Mouse (Mus musculus) retina, postnatal 1 day (tissue): Measurements from ENCODE around the gene Galnt9.

Experiments used
- DNase-seq: peaks from one replicate; pipeline ENCODE4 v3.0.0-alpha.2; 2012

Galnt9 gene

DNA sequence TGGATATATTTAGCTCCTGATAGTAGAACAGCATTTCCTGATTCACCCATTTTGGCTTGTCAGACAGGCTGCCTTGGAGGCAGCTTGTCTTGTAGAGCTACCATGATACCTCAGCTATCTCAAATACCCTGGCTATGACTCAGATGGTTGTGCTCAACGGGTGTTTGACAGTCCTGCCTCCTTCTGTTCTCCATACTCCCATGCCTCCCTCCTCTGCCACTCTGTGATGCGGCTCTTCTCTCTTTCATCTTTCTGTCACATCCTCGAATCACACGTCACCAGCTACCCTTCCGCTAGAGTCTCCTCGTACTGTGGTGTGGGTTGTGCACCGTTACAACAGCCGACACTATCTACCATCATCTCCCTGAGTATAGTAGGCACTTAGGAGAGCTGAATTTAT lies 50.3 kb downstream of the Galnt9 start:
- no peak for DNase-seq

DNA sequence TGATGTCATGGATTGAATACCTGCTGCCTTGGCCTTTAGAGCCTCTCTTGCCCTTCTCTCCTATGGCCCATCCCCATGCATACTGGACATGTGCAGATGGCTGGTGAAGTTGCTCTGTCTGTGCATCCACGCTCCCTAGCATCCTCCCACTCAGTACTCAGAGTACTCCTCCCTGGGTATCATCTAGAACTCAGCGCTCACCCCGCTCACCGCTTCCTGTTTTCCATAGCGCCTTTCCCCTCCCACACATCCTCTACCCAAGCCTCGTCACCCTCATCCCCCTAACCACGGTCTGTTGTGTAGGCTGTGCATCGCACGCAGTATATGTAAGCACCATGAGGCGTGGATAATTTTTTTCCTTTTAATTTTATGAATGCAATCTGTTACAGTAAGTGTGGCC lies 51.2 kb downstream of the Galnt9 start:
- no peak for DNase-seq

DNA sequence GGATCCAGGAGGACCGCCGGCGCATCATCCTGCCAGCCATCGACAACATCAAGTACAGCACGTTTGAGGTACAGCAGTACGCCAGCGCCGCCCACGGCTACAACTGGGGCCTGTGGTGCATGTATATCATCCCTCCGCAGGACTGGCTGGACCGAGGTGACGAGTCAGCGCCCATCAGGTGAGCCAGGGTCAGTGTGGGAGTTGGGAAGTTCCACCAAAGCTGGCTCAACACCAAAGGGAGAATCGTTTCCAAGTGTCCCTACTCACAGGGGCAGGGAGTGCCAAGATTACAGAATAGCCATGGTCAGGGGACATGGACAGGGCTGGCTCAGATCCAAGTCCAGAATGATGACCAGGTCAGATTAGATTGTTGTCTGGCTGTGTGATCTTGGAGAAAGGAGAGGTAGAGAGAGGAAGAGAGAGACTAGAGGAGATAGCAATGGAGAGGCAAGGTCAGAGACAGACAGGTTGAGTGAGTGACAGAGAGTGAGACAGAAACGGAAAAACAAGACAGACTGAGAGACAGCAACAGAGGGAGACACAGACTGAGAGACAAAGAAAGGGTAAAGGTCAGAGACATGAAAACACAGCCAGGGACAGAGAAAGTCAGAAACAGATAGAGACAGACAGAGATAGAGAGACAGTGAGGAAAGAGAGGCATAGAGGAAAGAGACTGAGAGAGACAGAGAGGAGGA lies 52.1 kb downstream of the Galnt9 start:
- DNase-seq, result no peak

DNA sequence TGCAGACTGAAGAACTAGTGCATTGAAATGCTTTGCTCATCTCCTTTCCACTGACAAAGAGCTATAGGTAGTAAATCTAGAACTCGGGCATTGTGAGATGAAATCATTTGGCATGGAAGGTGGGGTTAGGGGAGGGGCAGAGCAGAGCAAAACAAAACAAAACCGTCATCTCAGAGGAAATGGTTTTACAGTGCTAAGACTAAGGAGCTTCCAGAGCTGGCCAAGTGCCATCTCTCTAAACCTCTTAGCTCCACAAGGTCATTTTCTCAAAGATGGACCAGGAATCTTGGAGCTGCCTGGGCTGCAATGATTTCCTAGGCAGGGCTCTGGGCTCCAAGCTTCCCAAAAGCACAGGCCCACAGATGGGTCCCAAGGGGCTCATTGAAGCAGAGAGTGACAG lies 53.3 kb downstream of the Galnt9 start:
- peak; percentile 53 for DNase-seq

DNA sequence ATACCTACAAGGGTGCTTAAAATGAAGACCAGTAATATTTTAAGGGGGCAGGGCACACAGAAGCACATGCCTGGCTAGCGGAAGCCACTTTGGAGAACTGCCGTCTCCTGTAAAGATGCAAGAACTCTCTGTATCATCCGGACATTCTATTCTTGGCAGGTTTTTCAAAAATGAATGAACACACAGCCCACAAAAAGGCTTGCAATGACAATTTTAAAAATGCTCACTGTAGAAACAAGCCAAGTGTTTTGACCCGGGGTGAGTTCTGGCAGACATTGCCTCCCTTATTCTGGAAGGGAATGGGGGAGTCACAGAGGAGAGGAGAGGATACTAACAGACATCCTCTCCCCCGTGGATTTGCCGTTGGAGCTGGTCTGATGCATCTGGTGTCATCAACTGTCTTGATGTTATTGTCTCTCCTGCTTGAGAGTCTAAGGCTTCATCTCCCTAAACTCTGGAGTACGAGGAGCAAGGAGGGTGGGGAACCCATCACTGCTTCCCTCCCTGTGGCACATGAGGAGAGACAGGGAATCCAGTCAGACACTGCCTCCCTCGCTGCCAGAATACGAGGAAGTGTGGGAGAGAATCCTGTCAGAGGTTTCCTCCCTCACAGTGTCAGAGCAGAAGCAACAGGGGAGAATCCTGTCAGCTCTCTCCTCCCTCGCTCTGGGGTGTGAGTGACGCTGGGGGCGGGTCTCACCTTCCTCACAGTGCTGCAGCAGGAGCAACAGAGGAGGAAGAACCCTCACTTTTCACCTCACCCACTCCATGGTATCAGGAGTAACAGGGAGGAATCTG lies 54.3 kb downstream of the Galnt9 start:
- DNase-seq, result no peak

DNA sequence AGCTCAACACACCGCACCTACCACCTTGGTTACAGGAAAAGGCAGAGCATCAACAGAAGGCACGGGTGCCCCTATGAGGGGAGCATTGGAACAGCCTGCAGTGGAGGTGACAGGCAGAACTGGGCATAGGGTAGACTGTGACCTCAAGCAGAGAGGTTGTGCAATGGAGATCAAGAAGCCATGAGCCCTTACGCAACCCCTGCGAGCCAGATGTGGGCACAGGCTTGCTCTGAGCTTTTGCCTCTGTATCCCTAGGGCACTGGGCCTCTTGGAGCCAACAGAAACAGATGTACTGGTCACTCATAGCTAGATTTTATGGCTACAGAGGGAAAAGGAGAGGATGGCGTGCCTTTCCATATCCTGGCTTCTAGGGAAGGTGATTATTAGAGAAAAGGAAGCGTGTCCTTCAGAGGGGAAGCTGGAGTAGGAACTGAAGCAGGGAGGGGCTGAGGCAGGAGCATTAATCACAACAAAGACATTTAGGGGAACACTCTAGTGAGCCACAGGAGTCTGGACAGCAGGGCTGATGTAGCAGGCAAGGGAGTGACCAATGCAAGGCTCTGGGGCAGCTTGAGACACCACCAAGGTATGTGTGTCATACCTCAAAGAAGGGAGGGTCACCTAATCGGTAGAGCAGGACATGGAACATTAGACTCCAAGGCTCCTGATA lies 59.0 kb downstream of the Galnt9 start:
- DNase-seq, result no peak

DNA sequence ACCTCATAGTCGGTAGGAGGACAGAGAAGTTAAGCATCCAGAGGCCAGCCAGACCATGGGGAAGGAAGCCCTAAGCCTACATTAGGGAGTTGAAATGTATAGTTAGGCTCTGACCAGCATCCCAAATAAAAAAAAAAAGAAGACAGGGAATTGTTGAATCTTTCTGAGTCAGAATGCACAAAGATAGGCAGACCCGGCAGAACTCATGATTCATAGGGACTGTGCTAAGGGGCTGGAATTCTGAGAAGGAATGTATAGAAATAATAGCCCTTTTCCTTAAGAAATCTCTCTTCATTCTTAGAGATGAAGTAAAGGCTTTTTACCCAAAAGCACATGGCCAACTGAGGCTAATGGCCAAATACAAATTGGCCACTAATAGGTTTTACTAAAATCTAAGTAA lies 60.2 kb downstream of the Galnt9 start:
- DNase-seq, result no peak

DNA sequence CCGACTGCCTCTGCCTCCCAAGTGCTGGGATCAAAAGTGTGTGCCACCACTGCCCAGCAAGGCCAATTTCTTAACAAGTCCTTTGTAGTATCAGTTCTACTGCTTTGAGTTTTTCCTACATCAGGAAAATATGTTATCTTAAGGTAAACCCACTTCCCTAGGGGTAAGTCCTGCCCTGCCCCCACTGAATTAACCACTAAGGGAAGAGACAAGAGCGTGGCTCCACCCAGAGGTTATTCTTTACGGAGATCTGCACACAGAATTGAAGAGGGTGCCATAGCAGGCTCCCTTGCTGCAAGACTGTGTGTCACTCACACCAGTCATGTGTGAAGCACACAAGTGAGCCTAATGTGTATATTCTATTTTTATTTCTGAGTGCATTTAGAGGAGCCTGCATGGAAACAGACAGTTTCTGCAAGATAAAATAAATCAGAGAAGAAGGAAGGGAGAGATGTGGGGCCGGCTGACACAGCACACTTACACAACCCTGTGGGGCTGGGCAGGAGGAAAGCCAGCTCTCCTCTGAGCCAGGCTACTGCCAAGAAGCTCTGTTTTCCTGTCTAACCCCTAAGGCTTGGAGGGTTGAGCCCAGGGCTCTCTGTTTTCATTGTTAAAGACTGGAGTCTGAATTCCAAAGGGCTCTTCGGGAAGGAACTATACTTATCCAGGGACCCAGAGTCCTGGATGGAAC lies 61.5 kb downstream of the Galnt9 start:
- no peak for DNase-seq

DNA sequence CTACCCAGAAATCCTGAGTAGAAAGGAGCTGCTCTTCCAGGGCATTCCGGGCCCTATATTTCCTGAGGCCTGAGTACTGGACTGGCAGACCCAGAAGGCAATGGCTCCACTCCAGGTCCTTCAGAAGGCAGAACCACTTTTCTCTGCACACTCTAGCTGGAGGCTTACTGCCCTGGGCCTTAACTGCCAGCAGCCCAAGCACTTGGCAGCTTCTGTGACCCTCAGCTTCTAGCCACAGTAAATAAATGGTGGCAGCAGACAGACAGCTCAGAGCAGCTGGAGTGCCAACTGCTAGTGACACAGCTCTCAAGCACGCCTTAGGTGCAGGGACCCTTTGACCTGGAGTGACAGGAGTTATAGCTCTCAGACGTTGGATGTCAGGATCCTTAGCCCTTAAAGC lies 63.6 kb downstream of the Galnt9 start:
- DNase-seq, result no peak

DNA sequence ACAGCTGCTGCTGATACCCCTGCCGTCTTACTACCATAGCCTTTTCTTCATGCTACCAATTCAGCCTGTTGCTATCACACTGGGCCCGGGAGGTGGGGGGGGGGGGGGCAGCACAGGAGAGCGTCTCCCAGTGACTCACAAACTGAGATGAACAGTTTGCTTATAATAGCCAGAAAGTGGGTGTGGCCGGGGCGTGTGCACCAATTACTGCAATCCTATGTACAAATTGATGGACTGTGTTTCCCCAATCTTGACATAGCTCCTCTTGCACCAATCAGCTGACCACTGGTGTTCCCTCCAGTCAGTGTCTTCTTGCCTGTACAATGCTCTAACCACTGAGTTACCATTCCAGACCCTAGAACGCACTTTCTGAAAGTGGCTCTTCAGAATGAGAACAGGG lies 64.2 kb downstream of the Galnt9 start:
- peak; percentile 69 for DNase-seq

DNA sequence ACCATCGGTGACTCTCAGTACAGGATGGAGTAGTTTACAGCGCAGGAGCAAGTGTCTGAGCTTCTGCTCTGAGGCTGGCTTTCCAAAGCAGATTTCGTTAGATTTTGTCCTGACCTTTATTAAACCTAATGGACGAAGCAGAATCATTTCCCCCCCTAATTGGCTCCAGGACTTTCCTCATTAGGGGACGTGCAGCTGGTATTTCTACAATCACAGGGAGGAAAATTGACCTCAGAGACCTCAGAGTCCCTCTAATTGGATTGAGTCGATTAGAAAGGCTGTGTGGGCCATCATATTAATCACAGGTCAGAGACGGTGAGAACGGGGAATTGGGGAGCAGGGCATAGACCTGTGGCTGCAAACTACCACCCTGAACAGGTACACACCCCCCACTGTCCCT lies 64.8 kb downstream of the Galnt9 start:
- peak; percentile 92 for DNase-seq

DNA sequence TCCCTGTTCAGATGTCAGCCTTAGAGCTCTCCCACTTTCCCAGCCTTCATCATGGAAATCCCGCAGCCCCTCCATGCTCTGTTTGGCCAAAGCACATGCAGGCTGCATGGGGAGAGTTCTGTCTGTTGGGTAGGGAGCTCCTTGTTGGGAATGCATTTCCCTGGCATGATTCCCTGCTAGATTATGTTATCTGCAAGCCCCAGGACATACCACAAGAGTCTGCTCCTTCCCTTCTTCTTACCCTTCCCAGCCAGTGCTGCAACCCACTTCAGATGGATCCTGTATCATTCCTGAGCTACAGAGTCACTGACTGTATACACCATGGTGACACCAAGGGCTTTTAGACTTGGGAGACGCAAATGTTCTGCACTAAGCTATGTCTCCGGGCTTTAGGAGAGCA lies 65.3 kb downstream of the Galnt9 start:
- DNase-seq, result no peak

DNA sequence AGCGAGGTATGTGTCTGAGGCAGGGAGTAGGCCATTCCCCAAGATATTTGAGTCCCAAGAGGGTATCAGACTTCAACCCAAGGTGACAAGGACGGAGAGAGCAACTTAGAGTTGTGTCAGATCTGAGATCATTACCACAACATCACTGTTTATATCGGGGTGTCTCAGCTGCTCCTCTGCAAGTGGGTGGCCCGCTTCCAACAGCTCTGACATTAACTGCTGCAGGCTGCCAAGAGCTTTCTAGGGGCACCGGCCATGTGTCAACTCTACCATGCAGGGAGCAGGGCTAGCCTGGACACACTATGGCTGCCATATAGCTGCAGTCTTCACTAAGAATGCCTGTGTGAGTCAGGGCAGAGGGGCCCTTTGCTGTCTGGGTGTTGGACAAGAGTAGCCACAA lies 65.7 kb downstream of the Galnt9 start:
- no peak for DNase-seq

DNA sequence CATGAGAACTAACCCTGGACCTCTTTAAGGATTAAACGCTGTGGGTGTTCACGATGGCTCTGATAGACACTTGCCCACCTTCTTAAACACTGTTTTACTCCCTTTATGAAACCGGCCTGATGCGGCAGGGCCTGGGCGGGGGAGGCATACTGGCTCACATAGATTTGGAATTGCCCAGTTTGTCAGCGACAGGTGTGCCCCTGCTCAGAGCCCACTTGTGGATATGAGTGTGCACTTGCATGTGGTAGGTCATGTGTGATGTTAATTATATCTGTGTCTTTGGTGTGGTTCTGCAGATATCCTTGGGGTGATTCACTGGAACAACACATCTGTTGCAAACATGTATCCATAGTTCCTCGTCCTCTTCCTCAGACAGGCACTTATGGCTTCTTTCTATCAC lies 66.3 kb downstream of the Galnt9 start:
- no peak for DNase-seq

DNA sequence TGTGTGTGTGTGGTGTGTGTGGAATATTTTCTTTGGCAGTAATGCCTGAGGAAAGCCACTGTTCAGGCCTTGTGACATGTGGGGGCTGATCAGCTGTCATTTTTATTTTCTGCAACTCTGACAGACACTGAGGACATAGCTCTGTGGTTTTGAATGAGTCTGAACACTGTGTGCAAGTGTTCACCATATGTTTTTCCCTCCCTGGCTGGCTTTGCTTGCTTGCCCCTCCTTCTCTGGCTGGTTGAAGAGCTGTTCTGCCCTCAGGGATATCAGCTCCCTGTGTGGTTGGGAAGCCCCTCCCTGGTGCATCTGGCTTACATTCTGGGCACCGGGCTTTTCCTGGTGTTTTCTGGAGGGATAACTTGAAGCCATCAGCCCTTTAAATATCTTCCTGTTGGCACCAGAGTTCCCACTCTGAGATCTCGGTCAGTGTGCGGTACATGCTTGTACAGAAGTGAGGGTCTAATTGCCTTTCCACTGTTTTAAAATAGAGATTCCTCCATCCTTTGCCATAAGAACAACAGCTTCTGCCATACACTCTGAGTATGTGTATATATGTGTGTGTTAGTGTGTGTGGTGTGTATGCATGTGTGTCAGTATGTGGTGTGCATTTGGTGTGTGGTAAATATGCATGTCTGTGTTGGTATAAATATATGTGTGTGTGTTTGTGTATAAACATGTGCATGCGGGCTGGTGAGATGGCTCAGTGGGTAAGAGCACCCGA lies 67.4 kb downstream of the Galnt9 start:
- peak; percentile 64 for DNase-seq

DNA sequence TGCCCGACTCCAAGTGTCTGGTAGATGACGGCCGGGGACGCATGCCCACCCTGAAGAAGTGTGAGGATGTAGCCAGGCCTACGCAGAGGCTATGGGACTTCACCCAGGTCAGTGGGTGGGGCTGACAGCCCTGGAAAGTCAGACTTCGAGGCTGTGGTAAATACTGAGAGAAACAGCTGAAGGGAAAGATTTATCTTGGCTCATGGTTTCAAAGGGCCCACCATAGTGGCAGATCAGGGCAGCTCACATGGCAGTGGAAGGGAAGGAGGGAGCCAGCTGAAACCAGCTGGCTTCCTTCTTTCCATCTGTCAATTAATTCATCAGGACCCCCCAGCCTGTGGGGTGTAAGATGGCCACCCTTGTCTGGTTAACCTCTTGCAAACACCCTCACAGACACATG lies 75.1 kb downstream of the Galnt9 start:
- DNase-seq, result no peak

DNA sequence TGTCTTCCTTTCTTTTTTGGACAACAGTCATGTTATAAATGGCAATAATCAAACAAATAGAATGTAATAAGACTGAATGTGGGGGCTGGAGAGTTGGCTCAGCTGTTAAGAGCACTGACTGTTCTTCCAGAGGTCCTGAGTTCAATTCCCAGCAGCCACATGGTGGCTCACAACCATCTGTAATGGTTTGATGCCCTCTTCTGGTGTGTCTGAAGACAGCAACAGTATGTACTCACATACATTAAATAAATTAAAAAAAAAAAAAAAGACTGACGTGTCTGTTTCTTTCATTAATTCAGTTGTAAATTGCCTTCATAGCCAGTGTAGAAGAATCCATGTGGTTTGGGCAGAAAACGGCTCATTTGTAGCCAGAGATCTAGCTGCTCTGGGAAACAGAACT lies 80.2 kb downstream of the Galnt9 start:
- no peak for DNase-seq

DNA sequence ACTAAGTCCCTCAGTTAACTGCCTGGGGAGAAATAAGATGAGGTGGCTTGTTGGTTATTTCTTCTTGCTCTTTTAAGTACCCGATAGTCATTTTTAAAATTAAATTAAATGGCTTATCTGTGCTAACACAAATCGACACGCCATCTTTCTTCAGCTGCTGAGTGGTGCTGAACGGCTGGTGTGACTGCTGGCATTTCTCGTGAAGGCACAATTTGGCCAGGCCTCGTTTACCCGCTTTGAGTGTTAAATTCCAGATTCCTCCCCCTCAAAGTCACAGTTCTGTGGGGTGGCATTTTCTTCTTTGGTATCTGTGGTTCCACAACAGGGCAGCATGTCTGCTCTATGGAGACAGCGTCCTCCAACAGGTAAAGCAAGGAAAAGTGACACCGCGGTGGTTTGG lies 83.2 kb downstream of the Galnt9 start:
- no peak for DNase-seq

DNA sequence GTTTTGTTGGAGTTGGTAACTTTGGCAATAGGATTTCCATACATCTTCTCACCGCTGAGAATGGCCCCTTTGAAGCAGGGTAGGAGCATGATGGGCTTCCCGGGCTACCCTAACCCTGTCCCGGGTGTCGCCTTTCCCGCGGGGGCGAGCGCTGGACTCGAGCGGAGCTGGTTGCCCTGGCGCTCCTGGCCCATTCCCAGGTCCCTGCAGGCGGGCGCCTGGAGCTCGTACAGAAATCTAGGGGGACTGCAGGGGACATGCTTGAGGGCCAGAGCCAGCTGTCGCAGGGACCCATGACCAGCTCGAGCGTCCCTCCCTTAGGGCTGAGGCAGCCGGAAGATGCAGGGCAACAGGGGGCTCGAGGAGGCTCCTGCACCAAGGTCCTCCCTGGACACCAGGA lies 84.0 kb downstream of the Galnt9 start:
- DNase-seq, result peak; percentile 12

DNA sequence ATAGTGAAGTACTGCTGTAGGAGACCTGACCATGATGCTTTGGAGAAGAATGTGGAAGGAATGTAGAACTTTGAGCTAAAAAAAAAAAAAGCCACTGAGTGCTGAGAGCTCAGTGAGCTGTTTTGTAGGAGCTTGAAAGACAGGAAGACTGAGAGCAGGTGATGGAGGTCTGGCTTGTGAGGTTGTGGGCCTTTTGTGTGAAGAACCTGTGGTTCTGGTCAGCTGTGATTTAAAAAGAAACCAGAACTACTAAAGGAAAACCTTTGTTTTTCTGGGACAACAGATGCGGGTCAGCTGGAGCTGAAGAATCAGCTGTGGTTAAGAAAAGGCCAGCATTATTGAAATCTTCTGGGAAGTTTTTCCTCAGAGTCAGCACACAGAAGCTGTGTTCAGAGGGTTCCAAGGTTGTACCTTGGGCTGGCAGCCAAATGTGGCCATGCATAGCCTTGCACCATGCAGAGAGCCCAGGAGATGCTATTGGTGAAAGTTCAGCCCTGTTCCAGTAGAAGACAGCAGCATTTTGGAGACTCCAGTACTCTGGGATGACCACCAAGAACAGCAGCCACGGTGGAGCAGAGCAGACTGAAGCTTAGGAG lies 85.5 kb downstream of the Galnt9 start:
- DNase-seq, result no peak

DNA sequence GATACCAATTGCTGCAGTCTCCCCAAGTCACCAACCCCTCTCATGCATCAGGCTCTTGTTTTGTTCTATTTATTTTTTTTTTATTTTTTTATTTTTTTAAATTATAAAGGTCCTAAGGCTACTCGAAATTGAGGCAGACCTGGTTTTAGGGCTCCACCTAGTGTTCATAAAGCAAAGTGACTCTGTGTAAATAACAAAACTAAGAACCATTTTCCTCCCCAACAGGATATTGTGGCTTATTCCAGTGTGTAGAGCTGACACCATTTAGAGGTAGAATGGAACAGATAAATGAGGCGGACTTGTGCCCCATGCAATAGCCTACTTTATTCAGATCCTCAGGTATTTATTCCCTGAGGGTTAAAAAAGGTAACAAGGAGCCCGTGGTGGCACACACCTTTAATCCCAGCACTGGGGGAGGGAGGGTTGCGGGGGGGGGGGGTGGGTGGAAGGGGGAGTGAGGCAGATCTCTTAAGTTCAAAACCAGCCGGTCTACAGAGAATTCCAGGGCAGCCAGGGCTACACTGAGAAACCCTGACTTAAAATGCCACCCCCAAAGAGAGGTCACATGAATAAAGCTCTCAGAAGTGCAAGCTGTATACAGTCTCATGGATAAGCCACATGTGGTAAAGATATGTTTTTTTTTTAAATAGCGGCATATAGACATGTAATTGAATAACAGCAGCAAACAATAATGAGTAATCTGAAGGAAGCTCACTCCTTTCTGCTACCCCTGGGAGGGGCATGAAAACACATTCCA lies 92.0 kb downstream of the Galnt9 start:
- peak; percentile 64 for DNase-seq
